Mouse (Mus musculus) kidney, embryonic 15.5 days (tissue): ENCODE results near the gene Ccdc61. TPM values are rescaled to one million over a fixed set of nuclear protein-coding genes. Genes with fewer than 3 reads are reported as not detected.
A peak's percentile ranks its signal among the peaks of the same experiment; 100 is the strongest.

Experiments used
- ATAC-seq: fragments of 200-750 bp; cut with Nextera tagmentation; replicated peaks from 2 replicates; pipeline ENCODE4 v1.8.0; 2017; ENCODE audit warnings: moderate TSS enrichment; ENCODE audit not compliant: low FRiP score
- H3K27ac ChIP-seq: fragments of 300-500 bp; sonication (generic); 2 replicates; pipeline ENCODE4 v1.5.1; 2015; ENCODE audit warnings: mild to moderate bottlenecking, inconsistent platforms
- H3K27me3 ChIP-seq: fragments of 300-500 bp; sonication (generic); 2 replicates; pipeline ENCODE4 v1.6.1; 2015; ENCODE audit warnings: inconsistent platforms
- H3K36me3 ChIP-seq: fragments of 300-500 bp; sonication (generic); 2 replicates; pipeline ENCODE4 v1.6.1; 2015; ENCODE audit warnings: inconsistent platforms
- H3K4me1 ChIP-seq: fragments of 300-500 bp; sonication (generic); 2 replicates; pipeline ENCODE4 v1.6.1; 2015; ENCODE audit warnings: inconsistent platforms
- H3K4me2 ChIP-seq: fragments of 300-500 bp; sonication (generic); 2 replicates; pipeline ENCODE4 v1.6.1; 2015; ENCODE audit warnings: moderate library complexity, mild to moderate bottlenecking, inconsistent platforms
- H3K4me3 ChIP-seq: fragments of 300-500 bp; sonication (generic); replicated peaks from 2 replicates; pipeline ENCODE4 v1.5.1; 2015; ENCODE audit warnings: mild to moderate bottlenecking, inconsistent platforms
- H3K9ac ChIP-seq: fragments of 300-500 bp; sonication (generic); 2 replicates; pipeline ENCODE4 v1.6.1; 2015; ENCODE audit warnings: mild to moderate bottlenecking, inconsistent platforms
- H3K9me3 ChIP-seq: fragments of 300-500 bp; sonication (generic); replicated peaks from 2 replicates; pipeline ENCODE4 v1.6.1; 2016; ENCODE audit warnings: inconsistent platforms
- WGBS: fragments of 180-500 bp; shearing (Covaris S2); methylation state at CpG from one replicate; pipeline ENCODE4 v1.1.7; 2015; ENCODE audit warnings: mixed read lengths; 5-methylcytosine and 5-hydroxymethylcytosine counted together
- polyA plus RNA-seq: library from polyadenylated mRNA; unstranded; fragments of >200 nt; fragmentation: Nextera tagmentation; extraction: Ambion mirVana; gene quantifications from 2 replicates; pipeline ENCODE4 v1.2.1, GENCODE M21; 2015

The Ccdc61 gene
- 27.7 and 28.9 TPM in 2 replicates for polyA plus RNA-seq

DNA sequence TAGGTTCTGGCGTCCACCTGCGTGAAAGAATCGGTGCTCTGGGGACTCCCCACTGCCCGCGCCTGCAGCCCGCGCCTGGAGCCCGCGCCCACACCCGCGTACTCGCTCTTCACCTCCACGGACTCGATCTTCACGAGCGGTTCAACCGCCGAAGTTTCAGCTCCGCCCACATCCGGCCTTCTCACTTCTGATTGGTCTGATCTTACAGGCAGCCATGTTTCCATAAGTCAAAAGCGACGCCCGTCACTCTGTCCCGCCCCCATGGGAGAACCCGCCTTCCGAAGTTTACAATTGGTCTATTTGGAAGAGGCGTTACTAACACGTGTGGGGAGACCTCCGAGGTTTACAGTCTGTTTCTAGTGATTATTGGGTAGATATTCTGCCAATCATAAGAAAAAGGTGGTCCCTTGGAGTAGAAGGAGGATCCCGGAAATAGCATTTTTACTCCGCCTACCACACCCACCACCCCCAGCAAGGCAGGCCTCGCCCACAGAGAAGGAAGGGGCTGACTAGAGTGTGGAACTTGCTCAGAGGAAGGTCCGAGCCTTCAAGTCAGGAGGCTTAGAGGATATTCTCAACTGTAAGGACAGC lies at the start of gene Ccdc61:
Gene Ccdc61 (minus strand): TSS at position 175 of the 591 bp plus-strand sequence.
- under 1% methylated on average over 33 of the region's 33 CpGs for WGBS
- peaks cover 9% of the 10 kb centered on the region; the same call in 1 of the 2 replicates for H3K36me3 ChIP-seq
- H3K4me3 ChIP-seq, result peak within 1 kb of the TSS; percentile 82
- ATAC-seq, result peak; percentile 99
- no peaks in the 10 kb centered on the region for H3K27me3 ChIP-seq
- H3K9me3 ChIP-seq, result no peaks in the 10 kb centered on the region
- H3K4me2 ChIP-seq, result peak within 1 kb of the TSS; percentile 67
- peak within 1 kb of the TSS; percentile 68 for H3K9ac ChIP-seq
- no peak within 1 kb of the TSS for H3K27ac ChIP-seq
- peaks cover 20% of the 10 kb centered on the region for H3K4me1 ChIP-seq

DNA sequence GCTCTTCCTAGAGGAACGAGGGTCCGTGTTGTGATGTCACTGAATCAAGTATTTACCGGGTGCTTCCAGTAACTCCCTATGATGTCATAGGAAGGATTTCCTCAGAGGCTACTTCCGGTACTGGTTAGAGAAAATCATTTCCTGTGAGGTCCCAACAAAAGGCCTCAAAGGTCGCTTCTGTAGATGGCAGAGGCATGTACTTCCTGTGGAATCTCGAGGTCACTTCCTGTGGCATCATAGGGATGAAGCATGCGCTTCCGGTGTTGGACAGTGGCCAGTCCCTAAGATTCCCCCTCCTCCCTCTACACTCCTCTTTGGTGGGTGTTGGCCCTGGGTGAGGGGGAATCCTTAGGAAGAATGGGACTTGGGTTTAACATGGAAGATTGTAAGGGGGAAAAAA lies 49.2 kb upstream of the Ccdc61 start:
- WGBS, result 57% methylated on average over 8 of the region's 8 CpGs
- Histone ChIP-seq H3K4me2 (no peak overlapping the region), H3K4me3 (no peak overlapping the region), H3K36me3 (no peaks in the 10 kb centered on the region), H3K27ac (no peak overlapping the region), H3K9ac (no peak overlapping the region), H3K27me3 (peaks cover 89% of the 10 kb centered on the region), H3K9me3 (no peaks in the 10 kb centered on the region), H3K4me1 (peaks cover 41% of the 10 kb centered on the region)
- no peak for ATAC-seq

GRCm38 (mm10) chr7:18958384-18958766 lies 48.2 kb upstream of the Ccdc61 start:
- Histone ChIP-seq H3K9me3 (no peaks in the 10 kb centered on the region), H3K27ac (no peak overlapping the region), H3K4me1 (peaks cover 33% of the 10 kb centered on the region), H3K36me3 (no peaks in the 10 kb centered on the region), H3K4me2 (peak overlapping the region; percentile 99), H3K9ac (peak overlapping the region; percentile 58), H3K27me3 (peaks cover 80% of the 10 kb centered on the region), H3K4me3 (peak overlapping the region; percentile 66)
- 2% methylated on average over 21 of the region's 21 CpGs for WGBS
- ATAC-seq, result peak; percentile 29

GRCm38 (mm10) chr7:18957569-18958383 lies 47.6 kb upstream of the Ccdc61 start:
- 1% methylated on average over 102 of the region's 107 CpGs for WGBS

DNA sequence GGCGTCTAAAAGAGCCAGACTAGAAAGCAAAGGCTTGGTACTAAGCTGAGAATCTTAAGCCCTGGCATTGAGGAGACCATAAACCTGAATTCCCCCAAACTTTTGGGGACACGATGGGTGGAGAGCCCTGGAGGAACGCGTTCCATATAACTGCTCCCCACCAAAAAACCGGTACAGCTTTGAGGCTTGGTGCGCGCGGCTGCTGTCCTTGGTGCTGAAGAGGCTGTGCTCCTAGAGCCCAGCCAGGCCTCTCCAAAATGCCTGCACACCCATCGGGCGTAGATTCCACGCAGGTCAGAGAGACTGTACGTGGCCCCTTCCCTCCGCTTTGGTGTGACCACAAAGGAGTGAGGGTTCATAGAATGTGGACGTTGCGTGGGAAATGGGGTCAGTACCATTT lies 41.2 kb upstream of the Ccdc61 start:
- Histone ChIP-seq H3K9ac (no peak overlapping the region), H3K4me2 (no peak overlapping the region), H3K4me3 (no peak overlapping the region), H3K4me1 (no peaks in the 10 kb centered on the region; the same call in 1 of the 2 replicates), H3K36me3 (no peaks in the 10 kb centered on the region), H3K27me3 (peaks cover 27% of the 10 kb centered on the region), H3K27ac (no peak overlapping the region), H3K9me3 (no peaks in the 10 kb centered on the region)
- 18% methylated on average over 15 of the region's 15 CpGs for WGBS
- ATAC-seq, result no peak

More at GRCm38 (mm10) chr7:18957569-18958383, 47.6 kb upstream of the Ccdc61 start:
- Histone ChIP-seq H3K4me3 (peak overlapping the region; percentile 66), H3K4me2 (peak overlapping the region; percentile 99), H3K27ac (no peak overlapping the region), H3K27me3 (peaks cover 74% of the 10 kb centered on the region), H3K36me3 (no peaks in the 10 kb centered on the region), H3K9me3 (no peaks in the 10 kb centered on the region), H3K4me1 (peaks cover 28% of the 10 kb centered on the region), H3K9ac (peak overlapping the region; percentile 58)
- peak; percentile 90 for ATAC-seq

DNA sequence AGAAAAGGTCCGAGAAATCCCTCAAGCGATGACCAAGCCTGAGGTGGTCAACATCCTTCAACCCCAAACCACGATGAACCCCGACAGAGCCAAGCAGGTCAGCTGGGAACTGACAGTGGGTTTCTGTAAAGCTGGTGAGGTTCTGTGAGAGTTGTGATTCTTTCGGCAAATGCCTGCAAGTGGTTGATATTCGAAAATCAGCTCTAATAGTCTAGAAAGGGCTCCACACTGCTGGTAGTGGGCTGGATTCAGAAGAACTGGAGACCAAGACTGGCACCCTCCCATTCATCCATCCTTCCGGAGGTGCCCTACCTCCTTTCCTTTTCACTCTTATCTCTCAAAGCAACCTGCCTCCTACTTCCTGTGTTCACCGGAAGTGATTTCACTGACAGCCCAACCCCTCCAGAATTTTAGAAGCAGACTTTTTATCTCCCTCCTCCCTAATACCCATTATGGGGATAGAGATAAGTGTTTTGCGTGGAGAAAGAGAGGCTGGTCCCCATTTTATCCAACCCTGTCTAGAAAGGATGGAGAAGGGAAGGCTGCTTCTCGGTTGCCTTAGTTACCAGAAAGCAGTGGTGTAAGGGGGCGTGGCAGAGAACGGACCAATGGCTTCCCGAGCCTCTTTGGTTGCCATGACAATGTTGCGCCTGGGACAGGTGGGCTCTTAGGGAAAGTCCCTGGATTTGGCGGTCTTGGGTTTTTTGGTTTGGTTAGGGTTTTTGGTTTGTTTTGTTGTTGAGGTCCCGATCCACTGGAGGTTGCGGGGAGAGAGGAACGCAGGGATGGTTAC lies 40.5 kb upstream of the Ccdc61 start:
- 24% methylated on average over 18 of the region's 18 CpGs for WGBS
- no peaks in the 10 kb centered on the region for H3K36me3 ChIP-seq
- no peak overlapping the region for H3K4me2 ChIP-seq
- no peak overlapping the region for H3K27ac ChIP-seq
- H3K4me3 ChIP-seq, result no peak overlapping the region
- no peaks in the 10 kb centered on the region for H3K9me3 ChIP-seq
- H3K27me3 ChIP-seq, result peaks cover 21% of the 10 kb centered on the region
- no peak overlapping the region for H3K9ac ChIP-seq
- no peak for ATAC-seq
- H3K4me1 ChIP-seq, result no peaks in the 10 kb centered on the region; the same call in 1 of the 2 replicates

DNA sequence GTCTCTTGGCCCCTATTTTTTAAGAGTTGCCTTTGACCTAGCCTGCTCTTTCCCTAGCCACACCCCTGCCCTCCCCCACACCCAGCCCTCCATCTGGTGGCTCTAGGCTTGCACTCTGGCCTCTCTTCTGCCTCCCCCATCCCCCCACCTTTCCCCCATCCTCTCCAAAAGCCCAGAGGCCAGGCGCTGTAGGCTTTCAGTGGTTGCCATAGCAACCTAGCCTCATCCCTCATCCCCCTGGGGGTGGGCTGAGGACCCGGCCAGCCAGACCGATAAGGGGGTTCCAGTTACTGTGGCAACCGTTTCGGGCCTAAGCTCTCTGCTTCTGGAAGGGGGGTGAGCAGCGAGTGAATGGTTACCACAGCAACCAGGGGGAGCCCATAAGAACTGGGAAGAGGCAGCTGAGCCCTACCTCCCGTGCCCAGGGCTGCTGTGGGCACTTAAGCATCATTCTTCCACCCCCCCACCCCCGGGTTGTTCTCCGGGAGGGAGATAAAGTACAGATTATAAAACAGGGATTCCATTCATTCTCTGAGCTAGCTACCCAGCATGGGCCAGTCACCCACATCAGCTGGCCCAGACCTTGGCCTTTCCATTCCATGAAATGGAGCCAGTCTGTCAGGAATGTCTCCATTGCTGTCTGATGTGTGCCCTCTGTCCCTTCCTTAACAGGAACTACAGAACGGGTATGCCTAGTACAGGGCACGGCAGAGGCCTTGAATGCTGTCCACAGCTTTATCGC lies 39.7 kb upstream of the Ccdc61 start:
- H3K9ac ChIP-seq, result no peak overlapping the region
- peaks cover 21% of the 10 kb centered on the region for H3K27me3 ChIP-seq
- no peak overlapping the region for H3K4me2 ChIP-seq
- no peak overlapping the region for H3K27ac ChIP-seq
- H3K4me1 ChIP-seq, result no peaks in the 10 kb centered on the region; the same call in 1 of the 2 replicates
- H3K9me3 ChIP-seq, result no peaks in the 10 kb centered on the region
- ATAC-seq, result no peak
- 36% methylated on average over 12 of the region's 12 CpGs for WGBS
- no peaks in the 10 kb centered on the region for H3K36me3 ChIP-seq
- H3K4me3 ChIP-seq, result no peak overlapping the region

DNA sequence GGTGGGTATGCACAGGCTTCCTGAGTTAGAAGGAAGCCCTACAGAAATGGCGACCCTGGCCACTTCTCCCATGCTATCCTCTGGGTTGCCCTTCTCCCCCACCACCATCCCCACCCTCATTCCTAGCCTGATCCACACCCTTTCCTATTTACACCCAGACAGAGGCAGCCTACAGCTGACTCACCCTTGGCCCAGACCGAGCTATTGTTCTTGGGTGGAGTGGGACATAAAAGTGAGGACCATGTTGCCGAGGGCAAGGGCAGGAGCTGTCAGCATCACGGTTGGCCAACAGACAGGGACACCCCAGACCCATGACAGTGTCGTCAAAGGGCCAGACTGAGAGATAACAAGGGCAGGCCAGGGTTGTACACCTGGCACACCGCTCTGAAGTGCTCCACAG lies 37.9 kb upstream of the Ccdc61 start:
- H3K4me3 ChIP-seq, result no peak overlapping the region

GRCm38 (mm10) chr7:18942815-18943214 lies 32.6 kb upstream of the Ccdc61 start:
- Histone ChIP-seq H3K4me3 (no peak overlapping the region), H3K9ac (no peak overlapping the region), H3K4me1 (no peaks in the 10 kb centered on the region), H3K36me3 (no peaks in the 10 kb centered on the region), H3K27me3 (peaks cover 7% of the 10 kb centered on the region; the same call in 1 of the 2 replicates), H3K9me3 (no peaks in the 10 kb centered on the region), H3K27ac (no peak overlapping the region), H3K4me2 (no peak overlapping the region)
- 56% methylated on average over 9 of the region's 9 CpGs for WGBS
- no peak for ATAC-seq

More for the DNA sequence above, 37.9 kb upstream of the Ccdc61 start:
- 64% methylated on average over 6 of the region's 6 CpGs for WGBS
- Histone ChIP-seq H3K4me1 (no peaks in the 10 kb centered on the region; the same call in 1 of the 2 replicates), H3K4me2 (no peak overlapping the region), H3K36me3 (no peaks in the 10 kb centered on the region), H3K27ac (no peak overlapping the region), H3K9ac (no peak overlapping the region), H3K9me3 (no peaks in the 10 kb centered on the region), H3K27me3 (peaks cover 15% of the 10 kb centered on the region)
- ATAC-seq, result no peak

DNA sequence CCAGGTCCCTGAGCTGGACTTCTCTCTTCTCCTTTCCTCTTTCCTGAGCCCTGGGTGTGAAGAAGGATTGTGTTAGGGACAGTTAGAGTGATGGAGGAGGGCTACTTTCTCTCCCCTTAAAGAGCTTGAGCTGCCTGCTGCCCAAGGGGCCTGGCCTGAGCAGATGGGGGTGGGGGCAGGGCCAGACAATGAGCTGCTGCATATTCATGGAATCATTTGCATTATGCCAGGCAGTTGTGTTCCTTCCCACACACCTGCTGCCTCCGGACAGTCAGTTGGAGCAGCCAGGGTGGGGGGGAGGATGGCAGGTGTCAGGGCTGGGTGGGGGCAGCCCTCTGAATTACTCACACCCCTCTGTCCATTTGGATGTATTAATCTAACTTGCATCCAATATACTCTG lies 32.2 kb upstream of the Ccdc61 start:
- no peak overlapping the region for H3K4me3 ChIP-seq
- peaks cover 7% of the 10 kb centered on the region; the same call in 1 of the 2 replicates for H3K27me3 ChIP-seq
- no peak for ATAC-seq
- no peak overlapping the region for H3K9ac ChIP-seq
- H3K9me3 ChIP-seq, result no peaks in the 10 kb centered on the region
- no peak overlapping the region for H3K4me2 ChIP-seq
- H3K4me1 ChIP-seq, result no peaks in the 10 kb centered on the region
- no peak overlapping the region for H3K27ac ChIP-seq
- H3K36me3 ChIP-seq, result no peaks in the 10 kb centered on the region
- 10% methylated on average over 1 of the region's 1 CpGs for WGBS

DNA sequence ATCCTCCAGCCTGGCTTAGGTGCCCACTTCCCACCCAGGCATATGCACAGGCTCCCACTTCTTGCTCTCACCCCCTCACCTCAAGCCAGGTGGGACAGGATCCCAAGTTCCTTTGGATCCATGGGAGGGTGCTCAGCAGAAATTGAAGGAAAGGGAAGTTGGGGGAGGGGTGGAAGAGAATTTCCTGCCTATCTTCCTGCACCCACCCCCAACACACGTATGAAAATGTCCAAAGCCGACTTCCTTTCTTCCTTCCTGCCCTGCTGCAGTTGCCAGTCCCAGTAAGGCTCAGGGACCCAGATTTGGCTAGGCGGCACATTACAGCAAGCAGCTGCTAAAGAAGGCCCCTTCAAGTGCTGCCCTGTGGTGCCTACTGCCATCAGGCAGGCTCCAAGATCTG lies 17.5 kb upstream of the Ccdc61 start:
- Histone ChIP-seq H3K36me3 (no peaks in the 10 kb centered on the region), H3K9ac (no peak overlapping the region), H3K4me1 (peaks cover 15% of the 10 kb centered on the region), H3K27me3 (peaks cover 63% of the 10 kb centered on the region), H3K9me3 (no peaks in the 10 kb centered on the region), H3K27ac (peak overlapping the region; percentile 55), H3K4me2 (peak overlapping the region; percentile 93), H3K4me3 (peak overlapping the region; percentile 56; the same call in 1 of the 2 replicates)
- ATAC-seq, result no peak
- 50% methylated on average over 3 of the region's 3 CpGs for WGBS
